Mouse (Mus musculus) CD4-positive, CD25-positive, alpha-beta regulatory T cell, adult 2 months (primary cell): Measurements from ENCODE around the gene Btbd18.
A peak's percentile ranks its signal among the peaks of the same experiment; 100 is the strongest.

Experiments
- DNase-seq: peaks from one replicate; pipeline ENCODE4 v3.0.0-alpha.2; 2012; ENCODE audit warnings: low read depth, low spot score

Btbd18 gene

GRCm38 (mm10) chr2:84658806-84659205 is at the start of gene Btbd18:
Gene Btbd18 (plus strand): TSS chr2:84659079.
- no peak for DNase-seq

GRCm38 (mm10) chr2:84612764-84613163 is 46.1 kb upstream of the Btbd18 start:
- no peak for DNase-seq

GRCm38 (mm10) chr2:84617637-84618515 is 41.0 kb upstream of the Btbd18 start:
- DNase-seq: peak; percentile 84

GRCm38 (mm10) chr2:84618914-84619313 is 40.0 kb upstream of the Btbd18 start:
- DNase-seq: no peak

GRCm38 (mm10) chr2:84619646-84620340 is 39.1 kb upstream of the Btbd18 start:
- DNase-seq: no peak

- DNase-seq: no peak
Observed at GRCm38 (mm10) chr2:84622668-84623067, 36.2 kb upstream of the Btbd18 start.

GRCm38 (mm10) chr2:84623428-84624119 is 35.3 kb upstream of the Btbd18 start:
- DNase-seq: no peak

GRCm38 (mm10) chr2:84624201-84624600 is 34.7 kb upstream of the Btbd18 start:
- no peak for DNase-seq

- no peak for DNase-seq
Observed at GRCm38 (mm10) chr2:84626366-84626975, 32.4 kb upstream of the Btbd18 start.

GRCm38 (mm10) chr2:84627036-84627435 is 31.8 kb upstream of the Btbd18 start:
- no peak for DNase-seq

GRCm38 (mm10) chr2:84632001-84632400 is 26.9 kb upstream of the Btbd18 start:
- no peak for DNase-seq

GRCm38 (mm10) chr2:84632999-84633398 is 25.9 kb upstream of the Btbd18 start:
- DNase-seq: peak; percentile 37

GRCm38 (mm10) chr2:84634006-84634405 is 24.9 kb upstream of the Btbd18 start:
- no peak for DNase-seq

GRCm38 (mm10) chr2:84634934-84635482 is 23.9 kb upstream of the Btbd18 start:
- no peak for DNase-seq

- DNase-seq: no peak
Observed at GRCm38 (mm10) chr2:84635611-84636010, 23.3 kb upstream of the Btbd18 start.

- DNase-seq: no peak
Observed at GRCm38 (mm10) chr2:84636231-84636741, 22.6 kb upstream of the Btbd18 start.

GRCm38 (mm10) chr2:84637452-84638165 is 21.3 kb upstream of the Btbd18 start:
- no peak for DNase-seq

- DNase-seq: no peak
Observed at GRCm38 (mm10) chr2:84638428-84639220, 20.3 kb upstream of the Btbd18 start.

- no peak for DNase-seq
Observed at GRCm38 (mm10) chr2:84640833-84641232, 18.0 kb upstream of the Btbd18 start.

- DNase-seq: no peak
Observed at GRCm38 (mm10) chr2:84646138-84646537, 12.7 kb upstream of the Btbd18 start.
